Mouse (Mus musculus) c-Kit-positive CD71-positive TER-119-positive erythroid progenitor cells, embryonic 14.5 days (primary cell): Measurements from ENCODE around the gene Cers6.
A peak's percentile ranks its signal among the peaks of the same experiment; 100 is the strongest.

Experiments used
- DNase-seq: peaks from one replicate; pipeline ENCODE4 v3.0.0-alpha.2; 2013; ENCODE audit warnings: low spot score

Gene Cers6

GRCm38 (mm10) chr2:68917010-68917409 is 55.8 kb downstream of the Cers6 start:
- peak; percentile 30 for DNase-seq

GRCm38 (mm10) chr2:68917524-68917923 is 56.3 kb downstream of the Cers6 start:
- no peak for DNase-seq

- DNase-seq, result no peak
Observed at GRCm38 (mm10) chr2:68924344-68924743, 63.1 kb downstream of the Cers6 start.

GRCm38 (mm10) chr2:68925542-68925941 is 64.3 kb downstream of the Cers6 start:
- no peak for DNase-seq

GRCm38 (mm10) chr2:68926913-68927790 is 65.9 kb downstream of the Cers6 start:
- DNase-seq, result no peak

- no peak for DNase-seq
Observed at GRCm38 (mm10) chr2:68932240-68932639, 71.0 kb downstream of the Cers6 start.

- DNase-seq, result no peak
Observed at GRCm38 (mm10) chr2:68932656-68933055, 71.4 kb downstream of the Cers6 start.

GRCm38 (mm10) chr2:68934651-68935050 is 73.4 kb downstream of the Cers6 start:
- DNase-seq, result peak; percentile 64

GRCm38 (mm10) chr2:68935721-68936294 is 74.6 kb downstream of the Cers6 start:
- DNase-seq, result no peak

- DNase-seq, result no peak
Observed at GRCm38 (mm10) chr2:68936773-68937172, 75.5 kb downstream of the Cers6 start.

- no peak for DNase-seq
Observed at GRCm38 (mm10) chr2:68937833-68938232, 76.6 kb downstream of the Cers6 start.

GRCm38 (mm10) chr2:68944898-68945297 is 83.7 kb downstream of the Cers6 start:
- no peak for DNase-seq

- DNase-seq, result no peak
Observed at GRCm38 (mm10) chr2:68945976-68946375, 84.7 kb downstream of the Cers6 start.

GRCm38 (mm10) chr2:68946819-68947218 is 85.6 kb downstream of the Cers6 start:
- no peak for DNase-seq

GRCm38 (mm10) chr2:68949137-68949536 is 87.9 kb downstream of the Cers6 start:
- DNase-seq, result peak; percentile 31

GRCm38 (mm10) chr2:68949728-68950127 is 88.5 kb downstream of the Cers6 start:
- no peak for DNase-seq

GRCm38 (mm10) chr2:68951706-68952105 is 90.5 kb downstream of the Cers6 start:
- no peak for DNase-seq

- no peak for DNase-seq
Observed at GRCm38 (mm10) chr2:68953688-68954087, 92.4 kb downstream of the Cers6 start.

GRCm38 (mm10) chr2:68955496-68955895 is 94.3 kb downstream of the Cers6 start:
- DNase-seq, result no peak

GRCm38 (mm10) chr2:68956146-68956545 is 94.9 kb downstream of the Cers6 start:
- no peak for DNase-seq

GRCm38 (mm10) chr2:68957831-68958230 is 96.6 kb downstream of the Cers6 start:
- no peak for DNase-seq

GRCm38 (mm10) chr2:68959573-68959972 is 98.3 kb downstream of the Cers6 start:
- DNase-seq, result no peak

GRCm38 (mm10) chr2:68960060-68960459 is 98.8 kb downstream of the Cers6 start:
- DNase-seq, result no peak

GRCm38 (mm10) chr2:68960620-68961019 is 99.4 kb downstream of the Cers6 start:
- DNase-seq, result no peak
